Mouse (Mus musculus) cortical plate, adult 2 months (tissue): ENCODE measurements at regions not wholly inside any gene's neighbourhood (a gene's known extent, or its start where the extent isn't known, plus 50 kb on each side); places are given as distances from the start of the nearest gene placed in this dataset.

Experiments
- H3K27ac ChIP-seq: fragments of 200-500 bp; 2 replicates; pipeline ENCODE4 v1.5.1; 2012; ENCODE audit warnings: low read length, control low read depth, inconsistent platforms; ENCODE audit not compliant: insufficient read depth
- H3K4me1 ChIP-seq: fragments of 200-500 bp; 2 replicates; pipeline ENCODE4 v1.6.1; 2011; ENCODE audit warnings: low read length; ENCODE audit not compliant: control insufficient read depth, insufficient read depth
- H3K4me3 ChIP-seq: fragments of 200-500 bp; 2 replicates; pipeline ENCODE4 v1.5.1; 2011; ENCODE audit warnings: mild to moderate bottlenecking, low read length, control low read depth; ENCODE audit not compliant: insufficient read depth
- CTCF ChIP-seq: fragments of 200-500 bp; IDR thresholded peaks from 2 replicates; pipeline ENCODE4 v1.5.1; 2011; ENCODE audit warnings: mild to moderate bottlenecking, control low read depth, low read length; ENCODE audit not compliant: insufficient read depth; ENCODE audit errors: extremely low read depth
- POLR2A ChIP-seq: fragments of 200-500 bp; IDR thresholded peaks from 2 replicates; pipeline ENCODE4 v1.6.1; 2011; ENCODE audit warnings: mild to moderate bottlenecking, low read length, control low read depth; ENCODE audit not compliant: insufficient read depth; ENCODE audit errors: extremely low read depth

DNA sequence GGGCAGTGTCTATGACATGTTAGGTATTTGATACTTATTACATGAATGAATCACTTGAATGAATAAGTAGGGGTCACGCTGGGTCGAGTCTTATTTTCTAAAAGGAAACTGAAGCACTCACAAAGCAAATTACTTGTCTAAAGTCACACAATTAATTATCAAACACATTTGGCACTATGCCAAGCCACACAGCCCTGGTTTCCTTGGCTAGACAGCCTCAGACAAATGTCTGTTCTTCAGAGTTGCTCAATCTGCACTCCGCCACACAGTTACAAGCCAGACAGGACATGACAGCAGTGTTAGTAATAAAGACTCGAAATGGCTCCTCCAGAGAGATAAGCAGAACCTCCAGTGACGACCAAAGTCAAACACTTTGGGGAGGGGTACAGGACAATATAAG lies 627.2 kb upstream of the Kirrel3 start:
- no peak overlapping the region for H3K4me3 ChIP-seq
- TF ChIP-seq POLR2A (no peak), CTCF (no peak)
- no peak overlapping the region for H3K27ac ChIP-seq
- no peaks in the 10 kb centered on the region for H3K4me1 ChIP-seq

DNA sequence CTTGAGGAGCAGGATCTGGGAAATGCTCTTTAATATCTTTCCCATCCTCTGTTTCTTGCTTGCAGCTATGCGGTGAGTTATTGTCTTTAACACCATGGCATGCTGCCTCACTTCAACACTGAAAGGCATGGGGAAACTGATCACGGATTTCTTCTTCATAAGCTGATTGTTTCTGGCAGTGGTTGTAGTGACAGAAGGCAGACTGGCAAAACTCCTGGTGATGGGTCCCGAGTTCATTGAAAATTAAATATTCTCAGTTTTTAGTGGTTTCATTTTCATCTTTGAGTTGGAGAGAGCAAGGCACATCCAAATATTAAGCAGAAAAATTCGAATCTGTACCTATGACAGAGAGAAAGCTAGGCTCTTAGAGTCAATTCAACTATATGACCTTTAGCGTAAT lies 617.0 kb upstream of the Kirrel3 start:
- Histone ChIP-seq H3K4me3 (no peak overlapping the region), H3K27ac (no peak overlapping the region)
- no peak for TF ChIP-seq CTCF
- no peak for TF ChIP-seq POLR2A

DNA sequence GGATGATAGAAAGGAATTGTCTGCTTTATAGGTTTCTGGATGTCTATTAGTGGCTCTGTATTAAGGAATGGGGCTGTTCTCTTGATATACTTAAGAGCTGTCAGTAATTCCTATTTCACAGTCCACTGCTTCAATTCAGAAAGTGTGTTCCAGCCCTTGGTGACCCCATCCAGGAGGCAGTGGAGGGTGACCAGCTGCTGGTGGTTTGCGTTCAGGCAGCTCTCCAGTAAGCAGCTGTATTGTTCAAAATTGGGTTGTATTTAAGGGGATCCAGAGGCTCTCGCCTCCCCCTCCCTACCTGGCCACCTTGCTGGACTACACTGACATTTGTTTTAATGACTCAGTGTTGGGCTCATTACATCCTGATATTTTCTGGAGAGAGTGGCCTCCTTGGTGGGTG lies 598.4 kb upstream of the Kirrel3 start:
- H3K27ac ChIP-seq, result no peak overlapping the region
- no peak for TF ChIP-seq POLR2A
- no peak for TF ChIP-seq CTCF
- no peaks in the 10 kb centered on the region for H3K4me1 ChIP-seq
- no peak overlapping the region for H3K4me3 ChIP-seq

More for the DNA sequence above, 617.0 kb upstream of the Kirrel3 start:
- no peaks in the 10 kb centered on the region for H3K4me1 ChIP-seq

DNA sequence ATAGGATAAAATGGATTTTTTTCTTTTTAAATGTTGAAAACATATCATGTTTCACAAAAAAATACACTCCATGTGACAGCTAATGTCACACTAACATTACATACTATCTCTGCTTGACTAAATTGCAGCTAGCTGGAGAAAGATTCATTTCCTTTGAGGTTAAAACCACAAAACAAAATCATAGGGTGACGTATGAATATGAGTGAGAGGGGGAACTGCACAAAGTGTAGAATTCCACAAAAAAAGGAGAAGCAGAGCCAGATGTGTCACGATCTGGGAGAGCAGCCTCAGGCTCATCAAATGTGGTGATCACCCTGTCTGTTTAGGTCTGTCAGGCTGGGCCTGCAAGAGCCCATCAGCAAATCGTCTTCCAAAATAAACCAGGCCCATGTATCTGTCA lies 593.7 kb upstream of the Kirrel3 start:
- no peak overlapping the region for H3K27ac ChIP-seq
- no peaks in the 10 kb centered on the region for H3K4me1 ChIP-seq
- TF ChIP-seq CTCF (no peak), POLR2A (no peak)
- H3K4me3 ChIP-seq, result no peak overlapping the region

DNA sequence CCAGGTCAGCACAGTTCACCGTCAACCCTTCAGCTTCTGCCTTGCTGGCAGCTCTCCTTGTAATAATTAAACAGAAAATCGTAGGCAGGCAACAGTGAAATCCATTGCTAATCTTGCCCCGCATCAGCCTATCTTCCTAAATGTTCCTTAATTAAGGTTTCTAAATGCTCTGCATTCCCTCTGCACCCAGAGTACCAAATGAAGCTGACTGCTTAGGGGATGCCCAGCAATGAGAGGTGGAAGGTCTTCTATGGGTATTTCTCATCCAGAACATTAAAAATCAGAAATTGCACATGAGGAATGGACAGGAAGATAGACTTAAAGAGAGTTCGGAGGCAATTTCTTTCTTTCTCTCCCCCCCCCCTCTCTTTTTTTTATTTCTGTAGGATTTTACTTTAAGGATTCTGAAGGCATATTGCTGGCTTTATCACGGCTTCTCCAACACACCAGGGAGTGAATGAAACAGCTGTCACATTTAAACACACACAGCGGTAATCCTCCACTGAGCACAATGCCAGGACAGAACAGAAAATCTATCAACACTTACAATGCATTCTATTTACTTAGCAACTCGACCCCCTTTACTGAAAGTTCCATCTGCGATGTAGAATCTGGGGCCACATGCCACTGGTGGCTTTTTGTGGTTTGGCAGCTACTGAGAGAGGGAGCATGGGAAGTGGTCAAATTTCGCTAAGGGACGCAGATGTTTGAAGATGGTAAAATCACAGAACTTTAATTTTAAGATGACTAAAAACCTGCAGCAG lies 584.2 kb upstream of the Kirrel3 start:
- no peak for TF ChIP-seq POLR2A
- no peak for TF ChIP-seq CTCF
- Histone ChIP-seq H3K4me1 (no peaks in the 10 kb centered on the region), H3K27ac (no peak overlapping the region), H3K4me3 (no peak overlapping the region)

DNA sequence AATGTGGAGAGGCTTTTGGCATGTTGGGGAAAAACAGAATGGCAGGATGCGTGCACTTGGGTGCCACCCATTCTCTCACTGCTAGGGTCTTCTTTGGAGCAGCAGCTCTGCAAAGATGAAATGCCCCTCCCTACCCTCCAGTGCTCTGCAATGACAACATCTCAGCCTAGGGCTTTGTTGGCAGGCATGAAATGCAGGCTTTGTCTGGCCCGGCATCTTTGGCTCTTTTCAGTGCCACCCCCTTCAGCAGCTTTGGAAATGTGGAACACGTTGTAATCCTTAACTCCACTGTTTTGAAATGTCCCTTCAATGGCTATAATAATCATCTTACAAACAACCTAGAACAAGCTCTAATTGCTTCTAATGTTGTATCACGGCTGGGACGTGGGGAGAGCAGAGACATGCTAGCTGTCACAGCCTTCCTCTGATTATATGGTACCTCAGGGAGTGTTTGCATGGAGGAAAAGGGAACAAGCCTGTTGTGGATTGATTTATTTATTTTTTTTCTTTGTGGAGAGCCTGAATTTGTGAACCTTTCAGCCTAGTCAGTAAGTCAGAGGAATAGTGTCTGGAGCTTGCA lies 581.6 kb upstream of the Kirrel3 start:
- H3K27ac ChIP-seq, result no peak overlapping the region
- H3K4me1 ChIP-seq, result no peaks in the 10 kb centered on the region
- TF ChIP-seq POLR2A (no peak), CTCF (no peak)
- no peak overlapping the region for H3K4me3 ChIP-seq

DNA sequence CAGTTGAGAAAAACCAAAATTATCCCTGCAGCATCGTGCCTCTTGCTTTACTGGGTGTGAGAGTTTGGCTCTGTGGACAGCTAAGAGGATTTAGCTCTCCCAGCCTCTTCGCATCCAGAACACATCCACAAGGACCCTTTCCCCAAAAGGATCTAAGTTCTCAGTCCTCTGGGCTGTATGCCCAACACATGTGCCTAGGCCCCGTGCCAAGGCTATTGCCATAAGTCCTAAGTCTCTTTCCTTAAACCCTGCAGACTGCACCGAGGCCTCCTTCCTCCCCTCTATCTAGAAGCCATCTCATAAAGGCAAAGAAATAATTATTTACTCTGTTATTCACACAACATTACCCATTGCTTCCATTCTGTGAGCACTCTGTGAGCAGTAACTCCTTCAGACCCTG lies 570.8 kb upstream of the Kirrel3 start:
- H3K27ac ChIP-seq, result no peak overlapping the region

DNA sequence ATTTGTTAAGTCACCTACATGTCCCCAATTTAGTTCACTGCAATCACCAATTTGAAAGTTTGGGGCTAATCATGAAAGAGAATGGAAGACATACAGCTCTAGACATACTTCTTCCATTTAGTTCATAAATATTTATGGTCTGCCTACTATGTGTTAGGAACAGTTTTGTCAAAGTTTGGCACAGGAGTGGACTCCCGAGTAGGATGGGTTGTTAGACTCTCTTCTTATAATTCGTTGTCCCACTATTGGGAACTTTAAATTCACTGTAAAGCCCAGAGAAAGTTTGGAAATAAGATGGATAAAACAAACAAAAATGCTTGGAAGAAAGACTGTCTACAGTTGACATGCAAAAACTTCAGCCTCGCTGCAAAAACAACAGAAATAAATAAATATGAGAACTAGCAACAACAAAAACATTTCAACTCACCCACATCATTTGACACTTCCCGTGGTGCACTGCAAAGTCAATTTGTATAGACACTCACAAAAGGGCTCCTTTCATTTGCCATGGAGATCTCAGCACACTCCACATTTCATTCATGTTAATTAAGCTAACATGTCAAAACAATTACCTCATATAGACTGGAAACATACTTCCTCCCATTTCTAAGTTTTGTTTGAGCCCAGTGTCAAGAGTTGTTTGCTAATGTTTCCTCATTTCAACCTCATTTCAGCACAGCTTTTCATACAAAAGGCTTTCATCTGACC lies 570.2 kb upstream of the Kirrel3 start:
- no peaks in the 10 kb centered on the region for H3K4me1 ChIP-seq
- no peak overlapping the region for H3K27ac ChIP-seq
- H3K4me3 ChIP-seq, result no peak overlapping the region
- TF ChIP-seq CTCF (no peak), POLR2A (no peak)

More for the DNA sequence above, 570.8 kb upstream of the Kirrel3 start:
- TF ChIP-seq CTCF, result no peak
- no peak for TF ChIP-seq POLR2A
- Histone ChIP-seq H3K4me3 (no peak overlapping the region), H3K4me1 (no peaks in the 10 kb centered on the region)

DNA sequence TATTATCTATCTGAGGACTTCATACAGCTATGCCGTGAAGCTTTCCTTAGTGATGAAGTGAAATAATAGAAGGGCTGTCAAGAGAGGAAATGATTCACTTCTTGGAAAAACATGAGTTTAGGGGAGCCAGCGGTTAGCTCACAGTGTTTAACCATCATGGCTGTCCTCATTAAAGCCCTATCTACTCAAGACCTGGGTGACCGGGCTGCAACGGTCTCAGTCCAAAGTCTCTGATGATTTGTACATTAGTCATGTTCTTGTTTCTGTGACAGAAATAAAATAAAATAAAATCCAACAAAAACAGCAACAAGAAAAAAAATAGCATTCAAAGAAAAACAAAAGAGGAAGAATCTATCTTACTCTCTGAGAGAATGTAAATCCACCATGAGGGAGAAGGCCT lies 555.4 kb upstream of the Kirrel3 start:
- H3K27ac ChIP-seq, result no peak overlapping the region
- no peak overlapping the region for H3K4me3 ChIP-seq
- no peaks in the 10 kb centered on the region for H3K4me1 ChIP-seq
- TF ChIP-seq POLR2A (no peak), CTCF (no peak)
